Mouse (Mus musculus): ENCODE data around the gene Eno1. TPM values are rescaled to one million over a fixed set of nuclear protein-coding genes. Genes with fewer than 3 reads are reported as not detected.
A peak's percentile ranks its signal among the peaks of the same experiment; 100 is the strongest.
"Not testable (repeated sequence)": the region's sequence is repeated elsewhere in the genome, so short reads cannot be mapped to it uniquely, and the experiment has no call there.

Eno1 gene
- total RNA-seq, 2 experiments from 2014 or later, result 352 to 422 TPM

- peak; percentile 90 for ATAC-seq (ENCODE audit: poor library complexity, severe bottlenecking)
Measured at GRCm38 (mm10) chr4:150248009-150248408, 11.5 kb downstream of the Eno1 start.

DNA sequence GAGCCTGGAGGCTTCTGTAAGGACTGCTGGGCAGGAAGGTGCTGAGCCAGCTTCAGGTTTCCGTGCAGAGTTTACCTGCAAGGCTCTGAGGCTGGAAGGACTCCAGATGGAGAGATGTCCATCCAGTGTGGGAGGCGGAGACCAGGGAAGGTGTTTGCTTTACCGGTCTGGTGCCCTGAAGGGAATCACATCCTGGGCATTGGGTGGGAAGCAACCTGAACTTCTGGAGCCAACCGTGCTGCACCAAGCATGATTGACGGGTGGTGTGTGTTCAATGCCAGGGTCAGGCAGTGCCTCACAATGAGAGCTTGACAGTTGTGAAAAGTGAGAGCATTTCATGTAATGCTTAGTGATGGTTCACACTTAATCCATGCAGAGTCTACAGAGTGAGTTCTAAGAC lies 12.4 kb downstream of the Eno1 start:
- ATAC-seq (ENCODE audit: poor library complexity, severe bottlenecking), result no peak

DNA sequence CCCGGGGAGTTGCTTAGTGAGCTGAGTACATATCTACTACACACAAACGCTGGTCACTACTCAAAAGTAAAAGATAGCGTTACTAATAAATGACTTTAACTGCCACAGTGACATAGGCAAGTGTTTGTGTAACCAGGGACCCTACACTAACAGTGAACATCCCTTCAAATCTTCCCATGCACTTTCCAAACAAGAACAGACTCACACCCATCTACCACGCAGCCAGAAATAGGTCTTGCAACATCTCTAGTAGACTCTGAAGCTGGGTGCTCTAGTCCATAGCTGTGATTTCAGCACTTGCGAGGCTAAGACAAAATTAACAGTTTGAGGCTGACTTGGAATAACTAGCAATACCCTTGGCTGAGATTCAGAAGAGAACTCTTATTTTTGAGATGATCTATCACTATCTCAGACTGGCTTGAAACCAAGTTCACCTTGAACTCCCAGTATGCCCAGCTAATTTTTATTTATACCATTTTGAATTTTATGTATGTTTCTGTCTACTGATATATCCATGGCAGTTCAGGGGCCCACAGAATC lies 13.3 kb downstream of the Eno1 start:
- no peak for ATAC-seq (ENCODE audit: poor library complexity, severe bottlenecking)

GRCm38 (mm10) chr4:150250549-150251422 lies 14.3 kb downstream of the Eno1 start:
- no peak for ATAC-seq (ENCODE audit: poor library complexity, severe bottlenecking)

DNA sequence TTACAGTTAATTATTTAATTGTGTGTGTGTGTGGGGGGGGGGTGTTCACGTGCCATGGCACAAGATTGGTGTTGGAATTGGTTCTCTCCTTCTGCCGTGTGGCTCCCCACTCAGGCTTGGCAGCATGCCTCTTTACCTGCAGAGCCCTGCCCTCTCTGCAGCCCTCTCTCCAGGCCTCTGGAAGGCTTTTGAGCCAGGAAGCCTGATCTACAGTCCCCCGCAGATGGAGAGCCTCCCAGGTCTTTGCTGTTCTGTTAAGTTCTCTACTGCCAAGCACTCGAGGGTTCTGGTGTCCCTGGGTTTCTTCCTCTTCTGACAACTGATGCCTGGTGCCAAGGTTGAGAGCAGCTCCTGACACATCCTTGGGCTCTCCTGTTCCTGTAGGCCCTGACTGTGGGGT lies 17.9 kb downstream of the Eno1 start:
- ATAC-seq (ENCODE audit: poor library complexity, severe bottlenecking), result no peak

- no peak for ATAC-seq (ENCODE audit: poor library complexity, severe bottlenecking)
Measured at GRCm38 (mm10) chr4:150255181-150255580, 18.7 kb downstream of the Eno1 start.

GRCm38 (mm10) chr4:150257252-150258204 lies 21.0 kb downstream of the Eno1 start:
- ATAC-seq (ENCODE audit: poor library complexity, severe bottlenecking), result peak; percentile 94

GRCm38 (mm10) chr4:150258388-150258787 lies 21.9 kb downstream of the Eno1 start:
- ATAC-seq (ENCODE audit: poor library complexity, severe bottlenecking), result no peak

DNA sequence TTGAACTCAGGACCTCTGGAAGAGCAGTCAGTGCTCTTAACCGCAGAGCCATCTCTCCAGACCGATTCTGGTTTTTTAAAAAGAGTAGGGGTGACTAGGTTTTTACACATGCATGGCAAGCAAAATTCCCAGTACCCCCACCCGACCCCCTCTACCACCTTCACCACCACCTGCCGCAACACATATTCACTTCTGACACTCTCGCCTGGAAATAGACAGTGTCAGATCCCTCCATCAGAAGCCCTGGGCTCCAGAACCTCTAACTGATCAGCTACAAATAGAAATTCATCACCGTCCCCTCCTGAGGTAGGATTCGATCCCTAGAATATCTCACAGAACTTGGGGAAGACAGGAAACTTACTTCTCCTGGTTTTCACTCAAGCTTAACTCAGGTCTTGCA lies 23.1 kb downstream of the Eno1 start:
- no peak for ATAC-seq (ENCODE audit: poor library complexity, severe bottlenecking)

- no peak for ATAC-seq (ENCODE audit: poor library complexity, severe bottlenecking)
Measured at GRCm38 (mm10) chr4:150260111-150260510, 23.6 kb downstream of the Eno1 start.

DNA sequence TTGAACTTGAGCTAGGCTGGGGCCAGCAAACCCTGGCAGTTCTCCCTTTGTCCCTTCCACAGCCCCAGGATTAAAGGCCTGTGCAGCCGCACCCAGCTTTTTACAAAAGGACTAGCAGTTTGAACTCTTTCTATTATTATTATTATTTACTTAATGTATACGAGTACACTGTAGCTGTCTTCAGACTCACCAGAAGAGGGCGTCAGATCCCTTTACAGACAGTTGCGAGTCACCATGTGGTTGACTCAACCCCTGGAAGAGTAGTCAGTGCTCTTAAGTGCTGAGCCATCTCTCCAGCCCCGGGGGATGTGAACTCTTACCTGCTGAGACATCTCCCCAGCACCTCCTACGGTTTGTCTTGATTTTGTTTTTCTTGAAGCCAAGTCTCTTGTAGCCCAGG lies 24.2 kb downstream of the Eno1 start:
- no peak for ATAC-seq (ENCODE audit: poor library complexity, severe bottlenecking)

DNA sequence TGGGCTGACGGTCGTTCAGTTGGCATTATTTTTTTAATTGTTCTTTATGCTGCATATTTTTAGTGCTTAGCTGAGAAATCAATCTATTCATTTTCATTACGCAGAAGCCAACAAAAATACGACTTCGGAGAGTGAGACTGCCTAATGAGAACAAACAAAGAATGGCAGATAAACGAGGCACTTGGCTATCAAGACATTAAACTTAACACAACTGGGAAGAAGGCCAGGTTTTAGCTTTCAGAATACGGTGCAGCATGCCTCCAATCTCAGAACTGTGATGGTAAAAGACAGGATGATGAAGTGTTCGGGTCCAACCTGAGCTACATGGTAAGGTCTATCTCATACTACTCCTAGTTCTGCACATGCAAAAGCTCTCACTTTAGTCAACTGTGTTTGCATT lies 25.8 kb downstream of the Eno1 start:
- no peak for ATAC-seq (ENCODE audit: poor library complexity, severe bottlenecking)

- ATAC-seq (ENCODE audit: poor library complexity, severe bottlenecking), result no peak
Measured at GRCm38 (mm10) chr4:150264903-150265302, 28.4 kb downstream of the Eno1 start.

- ATAC-seq (ENCODE audit: poor library complexity, severe bottlenecking), result no peak
Measured at GRCm38 (mm10) chr4:150265471-150265870, 28.9 kb downstream of the Eno1 start.

DNA sequence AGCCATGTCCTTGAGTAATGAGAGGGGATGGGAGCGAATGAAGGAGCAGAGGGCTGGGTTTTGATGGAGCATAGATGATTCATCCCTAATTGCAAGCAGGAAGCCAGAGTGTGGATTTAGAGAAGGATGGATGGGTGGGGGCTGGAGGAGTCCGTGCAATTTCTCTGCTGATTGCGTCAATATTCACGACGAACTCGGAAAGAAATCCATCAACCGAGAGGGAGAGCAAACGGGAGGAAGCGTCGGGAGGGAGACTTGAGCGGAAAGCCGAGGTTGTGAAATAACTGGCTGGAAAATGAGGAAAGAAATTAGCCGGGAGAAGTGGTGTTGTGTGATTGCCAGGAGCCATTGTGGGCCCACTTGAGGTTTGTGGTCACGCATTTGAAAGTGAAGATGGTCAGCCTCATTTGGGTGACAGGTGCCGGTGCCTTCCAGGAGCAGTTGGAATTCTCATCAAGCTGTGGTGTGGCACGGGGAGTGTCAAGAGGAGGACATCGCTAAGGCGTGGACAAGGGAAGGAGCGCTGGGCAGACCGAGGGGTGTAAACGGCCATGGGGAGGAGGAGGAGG lies 30.2 kb downstream of the Eno1 start:
- no peak for ATAC-seq (ENCODE audit: poor library complexity, severe bottlenecking)

- ATAC-seq (ENCODE audit: poor library complexity, severe bottlenecking), result peak; percentile 23
Measured at GRCm38 (mm10) chr4:150268674-150269653, 32.4 kb downstream of the Eno1 start.

GRCm38 (mm10) chr4:150269679-150270078 lies 33.2 kb downstream of the Eno1 start:
- ATAC-seq (ENCODE audit: poor library complexity, severe bottlenecking), result peak; percentile 66

DNA sequence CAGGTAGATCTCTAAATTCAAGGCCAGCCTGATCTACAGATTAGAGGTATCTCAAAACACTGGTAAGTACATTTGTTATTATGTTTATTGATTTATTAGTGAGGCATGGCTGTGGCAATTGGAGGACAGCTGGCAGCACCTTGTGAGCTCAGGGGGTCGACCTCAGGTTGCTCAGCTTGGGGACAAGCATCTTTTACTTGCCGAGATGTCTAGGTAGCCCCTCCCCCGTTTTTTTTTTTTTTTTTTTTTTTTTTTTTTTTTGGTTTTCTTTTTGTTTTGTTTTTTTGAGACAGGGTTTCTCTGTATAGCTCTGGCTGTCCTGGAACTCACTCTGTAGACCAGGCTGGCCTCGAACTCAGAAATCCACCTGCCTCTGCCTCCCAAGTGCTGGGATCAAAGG lies 34.2 kb downstream of the Eno1 start:
- ATAC-seq (ENCODE audit: poor library complexity, severe bottlenecking), result not testable (repeated sequence)

- ATAC-seq (ENCODE audit: poor library complexity, severe bottlenecking), result peak; percentile 25; the same call in 1 of the 2 replicates
Measured at GRCm38 (mm10) chr4:150272725-150273124, 36.2 kb downstream of the Eno1 start.

DNA sequence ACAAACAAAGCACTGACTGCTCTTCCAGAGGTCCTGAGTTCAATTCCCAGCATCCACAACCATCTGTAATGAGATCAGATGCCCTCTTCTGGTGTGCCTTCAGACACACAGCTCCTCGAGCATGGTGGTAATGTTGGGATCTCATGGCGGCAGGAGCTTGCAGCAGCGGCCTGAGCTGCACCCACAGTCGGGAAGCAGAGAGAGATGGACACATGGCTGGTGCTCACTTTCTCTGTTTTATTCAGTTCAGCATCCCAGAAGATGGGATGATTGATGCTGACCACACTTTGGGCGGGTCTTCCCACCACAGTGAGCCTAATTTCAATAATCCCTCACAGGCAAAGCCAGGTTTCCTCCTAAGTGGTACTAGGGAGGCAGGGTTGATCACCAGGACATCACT lies 39.0 kb downstream of the Eno1 start:
- ATAC-seq (ENCODE audit: poor library complexity, severe bottlenecking), result no peak

Data from megakaryocyte, adult 5-6 weeks (primary cell).